Mouse (Mus musculus) right cerebral cortex, adult 18-20 months (tissue): ENCODE data around the gene Cnn3.

Source experiments
- DNase-seq: peaks from one replicate; pipeline ENCODE4 v3.0.0; 2022; ENCODE audit warnings: mixed read lengths

The Cnn3 gene

DNA sequence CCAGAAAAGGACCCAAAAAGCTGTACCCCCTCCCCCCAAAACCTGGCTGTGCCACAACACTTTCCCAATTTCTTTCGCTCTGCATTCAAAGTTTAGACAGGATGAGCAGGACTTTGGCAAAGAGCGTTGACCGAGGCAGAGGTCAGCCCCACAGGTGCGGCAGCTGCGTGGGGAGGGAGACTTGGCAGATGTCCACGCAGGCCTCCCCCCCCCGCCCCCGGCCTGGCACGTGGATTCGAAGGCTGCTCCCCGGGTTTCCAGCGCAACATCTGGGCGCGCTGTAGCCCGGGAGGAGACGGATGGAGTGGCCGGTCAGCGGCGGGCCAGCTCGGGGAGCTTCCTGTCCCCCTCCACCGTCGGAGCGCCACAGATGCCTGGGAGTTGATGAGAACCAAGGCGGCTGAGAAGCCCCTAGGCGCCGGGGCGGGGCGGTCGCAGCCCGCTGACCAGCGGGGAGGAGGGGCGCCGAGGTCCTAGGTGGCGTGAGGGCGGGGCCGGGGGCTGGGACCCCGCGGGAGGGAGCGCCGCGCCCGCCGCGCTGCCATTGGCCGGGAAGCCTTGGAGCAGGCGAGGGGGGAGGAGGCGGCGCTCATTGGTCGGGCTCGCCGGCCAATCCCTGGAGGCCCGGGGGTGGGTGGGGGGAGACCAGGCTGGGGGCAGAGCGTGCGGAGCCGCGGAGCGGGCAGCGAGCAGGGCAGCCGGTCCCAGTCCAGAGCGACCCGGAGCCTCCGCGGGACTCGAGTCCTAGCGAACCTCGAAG lies at the start of gene Cnn3:
TSS of gene Cnn3 (plus strand) at position 637 of the 760 bp plus-strand sequence.
- peak; percentile 89 for DNase-seq

DNA sequence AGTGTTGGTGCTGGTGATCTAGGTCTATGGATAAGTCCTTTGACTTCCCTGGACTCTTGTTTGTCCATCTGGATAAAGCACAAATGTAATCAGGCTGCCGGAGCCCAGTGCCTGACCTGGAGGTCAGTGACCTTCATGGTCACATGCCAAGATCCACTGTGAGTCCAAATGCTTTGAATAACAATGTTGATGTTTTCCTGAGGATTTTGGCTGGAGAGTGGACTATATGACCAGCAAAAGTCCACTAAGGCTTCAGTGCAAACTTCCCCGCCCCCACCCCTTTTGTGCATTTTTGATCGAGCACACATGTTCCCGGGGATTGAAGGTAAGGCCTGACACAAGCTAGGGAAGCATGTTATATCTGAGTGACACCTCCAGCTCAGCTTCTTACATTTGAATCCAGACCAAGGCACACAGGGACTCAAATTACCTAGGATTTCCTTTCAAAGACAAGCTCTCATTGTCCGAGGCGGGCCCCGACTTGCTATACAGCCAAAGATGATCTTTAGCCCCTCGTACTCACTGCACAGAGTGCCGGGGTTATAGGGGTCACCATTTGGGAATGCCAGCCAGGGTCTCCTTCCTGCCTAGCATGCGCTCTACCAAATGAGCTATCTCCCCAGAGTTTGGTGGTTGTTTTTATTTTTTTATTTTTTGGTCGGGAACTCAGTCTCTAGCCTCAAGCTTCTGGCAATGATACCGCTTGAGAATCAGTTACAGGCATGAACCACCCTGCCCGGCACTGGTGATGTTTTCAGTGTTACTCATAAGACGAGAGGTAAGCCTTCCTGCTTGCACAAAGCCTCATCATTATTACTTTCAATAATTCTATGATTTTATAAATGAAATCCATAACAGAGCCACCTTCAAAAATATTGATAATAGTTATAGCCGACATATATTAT lies 47.3 kb upstream of the Cnn3 start:
- DNase-seq = no peak

DNA sequence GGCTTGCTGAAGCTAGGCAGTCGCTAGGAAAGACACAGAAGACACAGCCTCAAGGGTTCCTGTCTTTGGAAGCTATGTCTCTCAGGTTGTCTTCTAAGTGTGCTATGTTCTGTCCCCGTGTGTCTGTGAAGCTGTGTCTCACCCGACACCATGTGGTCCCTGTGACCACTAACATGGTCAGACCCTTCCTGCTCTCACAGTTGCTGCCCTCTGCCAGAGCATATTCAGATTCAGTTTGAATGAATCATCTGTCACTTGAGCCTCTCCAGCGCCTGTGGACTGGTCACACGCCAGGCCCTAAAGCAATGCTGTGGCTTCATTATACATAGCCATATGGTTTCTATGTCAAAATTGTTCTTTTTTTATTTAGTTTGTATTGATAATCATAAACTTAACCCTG lies 46.6 kb upstream of the Cnn3 start:
- no peak for DNase-seq

DNA sequence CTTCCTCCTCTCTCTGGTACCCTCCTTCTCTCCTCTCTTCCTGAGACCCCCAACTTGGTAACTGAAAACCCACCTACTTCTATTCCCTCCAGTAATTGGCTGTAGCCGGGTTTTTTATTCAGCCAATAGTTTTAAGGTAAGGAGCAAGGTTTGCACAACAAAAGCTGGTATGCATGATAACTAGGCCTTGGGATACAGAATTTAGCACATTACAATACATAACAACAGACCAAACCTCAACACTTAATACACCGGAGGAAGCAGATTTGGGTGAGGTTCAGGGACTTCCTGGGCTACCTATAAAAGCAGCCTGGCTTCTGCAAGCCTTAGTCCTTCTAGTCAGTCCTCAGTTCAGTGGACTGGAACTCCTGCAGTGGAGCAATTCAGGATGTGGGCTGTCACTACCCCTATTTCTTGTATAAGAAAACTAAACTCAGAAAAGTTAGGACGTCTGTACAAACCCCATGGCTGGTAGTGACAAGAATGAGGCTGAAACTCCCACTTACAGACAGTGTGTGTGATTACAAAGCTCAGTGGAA lies 38.8 kb upstream of the Cnn3 start:
- no peak for DNase-seq

DNA sequence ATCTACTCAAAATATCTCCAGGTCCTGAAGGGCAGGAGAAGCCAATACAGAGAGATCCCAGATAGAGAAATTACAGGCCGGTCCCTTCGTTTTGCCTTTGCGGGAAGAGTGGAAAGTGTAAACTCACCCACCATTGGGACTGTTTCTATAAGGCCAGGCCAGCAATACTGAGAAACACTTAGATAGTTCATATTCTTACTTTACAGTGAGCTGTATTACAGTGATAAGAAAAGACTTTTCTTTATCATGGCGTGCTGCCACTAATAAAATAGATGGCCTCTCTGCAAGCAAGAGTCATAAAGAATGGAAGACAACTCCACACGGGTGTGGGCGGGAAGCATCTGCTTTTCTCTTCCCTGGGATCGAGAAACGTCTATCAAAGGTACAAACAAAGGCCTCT lies 36.9 kb upstream of the Cnn3 start:
- DNase-seq = no peak

DNA sequence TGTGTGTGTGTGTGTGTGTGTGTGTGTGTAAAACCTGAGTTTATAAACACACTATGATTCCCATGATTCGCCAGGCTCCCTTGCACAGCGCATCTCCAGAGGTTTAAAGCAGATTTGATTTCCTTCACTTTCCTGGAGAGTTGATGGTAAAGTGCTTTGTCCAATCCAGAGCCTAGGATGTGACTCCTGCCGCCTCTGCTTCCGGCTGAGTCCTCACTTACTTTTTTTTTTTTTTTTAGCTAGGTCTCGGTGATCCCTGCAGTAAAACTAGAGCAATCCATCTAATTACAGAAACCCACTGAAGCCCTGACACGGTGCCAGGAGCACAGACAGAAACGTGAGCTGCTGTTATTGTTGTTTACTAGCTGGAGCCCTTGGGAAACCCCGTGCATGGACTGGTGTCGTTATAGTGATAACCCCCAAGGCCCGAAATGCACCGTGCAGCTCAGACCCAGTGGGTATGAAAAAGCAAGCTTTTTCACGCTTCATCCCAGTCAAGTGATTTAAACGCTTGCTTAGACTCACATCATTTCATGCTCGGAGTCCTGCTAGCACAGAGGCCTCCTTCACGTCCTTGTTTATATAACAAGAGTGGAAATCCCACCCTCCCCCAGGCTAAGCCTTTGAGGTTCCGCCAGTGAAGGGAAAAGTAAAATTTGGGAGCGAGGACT lies 36.3 kb upstream of the Cnn3 start:
- DNase-seq = peak; percentile 23

DNA sequence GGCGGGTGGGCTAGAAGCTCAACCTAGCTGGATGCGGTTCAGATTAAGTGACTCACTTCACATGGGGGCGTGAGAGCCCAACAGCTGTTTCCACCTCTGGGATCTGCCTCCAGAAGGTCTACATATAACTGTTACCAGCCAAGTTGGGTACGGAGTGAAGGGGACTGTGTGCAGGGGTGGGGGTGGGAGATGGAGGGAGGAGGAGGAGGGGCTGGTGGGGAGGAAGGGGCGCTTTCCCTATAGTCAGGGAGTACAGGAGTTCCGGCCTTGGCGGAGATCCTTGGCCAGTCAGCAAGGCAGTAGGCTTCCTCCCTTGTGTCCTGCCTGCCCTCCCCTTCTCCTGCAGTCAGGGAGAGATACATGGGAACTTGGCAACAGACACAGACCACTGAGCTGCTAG lies 35.6 kb upstream of the Cnn3 start:
- no peak for DNase-seq

DNA sequence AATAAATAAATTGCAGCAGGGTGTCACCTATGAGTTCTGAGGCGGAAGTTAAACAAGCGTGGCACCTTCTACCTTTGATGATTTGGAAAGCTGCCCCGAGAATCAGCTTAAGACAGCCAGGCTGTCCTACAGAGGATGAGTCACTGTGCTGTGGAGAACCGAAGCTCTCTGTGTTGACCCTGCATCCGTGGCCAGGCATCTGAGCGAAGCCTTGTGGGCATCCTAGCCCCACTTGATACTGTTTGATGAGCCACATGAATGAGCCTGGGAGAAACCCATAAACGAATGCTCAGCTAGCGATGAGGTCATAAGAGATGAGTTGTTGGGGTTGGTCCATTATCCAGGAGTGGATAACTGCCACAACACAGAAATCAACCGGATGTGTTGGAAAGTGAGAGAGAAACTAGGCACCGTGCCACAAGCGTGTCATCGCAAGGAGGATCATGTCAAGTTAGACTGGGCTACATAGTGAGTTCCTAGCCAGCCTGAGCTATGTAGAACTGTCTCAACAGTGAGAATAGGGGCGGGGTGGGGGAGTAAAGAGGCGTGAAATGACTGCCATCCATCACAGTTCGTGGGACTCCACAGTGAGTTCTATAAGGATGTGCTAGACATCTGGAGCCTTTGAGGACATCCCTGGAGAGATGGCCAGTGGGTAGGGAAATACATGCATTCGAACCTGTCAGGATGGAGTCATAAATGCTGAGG lies 30.6 kb upstream of the Cnn3 start:
- no peak for DNase-seq

DNA sequence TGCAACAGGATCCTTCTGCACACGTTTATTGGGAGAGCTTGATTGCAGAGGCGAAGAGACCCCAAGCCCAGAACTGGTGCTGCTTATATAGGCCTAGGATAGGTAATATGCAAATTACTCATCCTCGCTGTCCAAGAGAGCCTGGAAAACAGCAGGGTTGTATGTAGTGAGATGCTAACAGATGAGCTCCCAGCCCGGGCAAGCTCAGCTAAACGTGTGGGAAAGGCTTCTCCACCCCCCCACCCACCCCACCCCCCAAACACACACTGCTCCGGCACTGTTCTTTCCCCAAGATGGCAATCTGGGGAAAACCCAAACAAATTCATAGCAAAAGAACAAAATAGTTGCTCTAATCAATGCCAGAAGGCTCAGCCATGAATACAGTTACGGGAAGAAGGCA lies 29.7 kb upstream of the Cnn3 start:
- no peak for DNase-seq

DNA sequence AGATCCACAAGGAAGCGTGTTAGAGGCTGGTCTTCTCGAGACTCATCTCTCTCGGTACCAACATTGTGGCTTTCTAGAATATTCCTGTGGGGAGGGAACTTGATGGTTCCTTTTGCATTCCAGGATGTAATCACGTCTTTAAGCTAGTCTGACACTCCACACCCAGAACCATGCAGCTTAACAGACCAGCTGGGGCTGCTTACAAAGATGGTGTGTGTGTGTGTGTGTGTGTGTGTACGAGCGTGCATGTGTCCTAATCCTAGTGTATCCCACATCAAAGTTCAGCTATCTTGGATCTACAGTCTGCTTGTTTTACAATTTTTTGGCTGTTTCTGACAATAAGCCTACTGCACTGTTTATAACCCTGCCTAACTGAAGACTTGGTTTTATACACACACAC lies 29.3 kb upstream of the Cnn3 start:
- DNase-seq = no peak

DNA sequence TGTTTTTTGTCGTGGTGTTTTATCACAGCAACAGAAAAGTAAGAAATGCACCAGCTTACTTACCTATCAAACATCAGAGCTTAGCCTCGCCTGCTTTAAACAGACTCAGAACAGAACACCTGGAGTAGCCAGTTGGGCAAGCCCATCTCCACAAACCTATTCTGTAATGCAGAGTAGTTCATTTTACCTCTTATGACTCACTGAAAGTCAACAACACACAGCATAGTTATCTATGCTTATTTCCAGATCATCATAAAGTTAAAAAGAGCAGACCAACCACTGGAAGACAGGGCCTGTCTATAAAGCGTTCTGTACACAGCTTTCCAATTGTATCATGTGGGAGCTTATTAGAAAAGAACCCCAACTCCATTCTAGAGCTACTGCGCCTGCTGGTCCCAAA lies 24.9 kb upstream of the Cnn3 start:
- no peak for DNase-seq

DNA sequence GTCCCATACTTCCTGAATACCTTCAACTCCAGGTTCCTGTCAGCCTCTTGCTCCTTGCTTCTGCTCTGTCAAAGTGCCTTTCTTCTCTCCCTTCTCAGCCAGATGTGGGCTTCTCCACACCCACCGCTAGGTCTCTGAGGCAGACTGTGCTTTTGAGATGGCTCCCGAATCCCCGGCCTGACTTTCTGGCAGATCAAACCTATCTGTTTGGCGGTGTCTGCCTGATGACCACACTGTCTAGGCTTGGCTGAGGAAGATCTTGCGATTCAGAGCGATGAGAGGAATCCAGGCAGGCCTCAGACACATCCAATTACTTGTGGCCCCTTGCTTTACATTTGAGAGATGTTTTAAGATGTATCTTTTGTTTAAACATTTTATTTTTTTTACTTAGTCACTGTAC lies 24.2 kb upstream of the Cnn3 start:
- no peak for DNase-seq

DNA sequence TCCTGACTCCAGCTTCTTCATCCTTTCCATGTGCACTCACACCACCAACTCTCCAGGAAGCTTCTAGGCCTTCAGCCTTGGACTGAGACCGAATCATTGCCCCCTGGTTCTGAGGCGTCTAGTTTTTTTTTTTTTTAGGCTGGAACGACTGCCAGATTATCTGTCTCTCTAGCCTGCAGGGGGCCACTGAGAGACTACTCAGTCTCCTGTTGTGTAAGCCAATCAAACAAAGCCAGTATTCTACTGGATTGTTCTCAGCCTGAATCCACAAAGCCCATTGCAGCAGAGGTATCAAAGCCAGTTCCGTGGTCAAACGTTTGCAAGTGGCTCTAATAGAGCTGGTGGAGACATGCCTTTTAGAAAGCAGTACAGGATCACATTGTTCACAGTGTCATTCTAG lies 22.8 kb upstream of the Cnn3 start:
- DNase-seq = no peak

DNA sequence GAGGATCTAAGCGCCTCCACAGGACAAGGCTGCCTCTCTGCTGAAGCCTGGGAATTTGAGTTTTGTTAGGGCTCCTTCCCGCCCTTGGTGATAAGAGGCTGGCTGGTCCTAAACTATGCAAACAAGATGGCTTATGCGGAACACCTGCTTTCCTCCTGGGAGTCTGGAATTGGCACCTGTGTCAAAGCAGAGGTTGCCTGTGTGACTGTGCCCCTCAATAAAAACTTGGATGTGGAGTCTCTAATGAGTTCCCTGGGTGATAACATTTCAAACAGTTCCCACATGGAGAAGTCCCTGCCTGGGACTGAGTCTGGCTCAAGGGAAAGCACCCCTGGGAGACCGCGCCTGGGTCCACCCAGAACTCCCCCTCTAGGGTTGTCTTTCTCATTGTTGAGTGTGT lies 21.2 kb upstream of the Cnn3 start:
- DNase-seq = no peak

DNA sequence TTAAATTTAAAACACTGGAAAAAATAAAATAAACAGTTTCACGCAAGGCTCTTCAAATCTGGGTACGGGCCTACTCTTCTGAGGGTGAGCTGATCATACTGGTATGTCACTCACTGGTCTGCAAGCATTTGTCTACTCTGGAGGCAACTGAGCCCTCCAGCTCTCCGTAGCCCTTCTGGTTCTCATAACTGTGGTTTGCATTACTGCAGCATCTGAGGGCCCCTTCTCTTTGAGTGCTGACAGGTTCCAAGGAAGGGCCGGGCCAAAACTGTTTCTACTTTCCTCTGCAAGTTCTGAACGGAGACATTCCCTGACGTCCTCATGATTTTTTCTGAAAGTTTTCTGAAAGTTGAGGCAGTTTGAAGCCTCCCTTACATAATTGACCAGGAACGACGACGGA lies 18.9 kb upstream of the Cnn3 start:
- no peak for DNase-seq

DNA sequence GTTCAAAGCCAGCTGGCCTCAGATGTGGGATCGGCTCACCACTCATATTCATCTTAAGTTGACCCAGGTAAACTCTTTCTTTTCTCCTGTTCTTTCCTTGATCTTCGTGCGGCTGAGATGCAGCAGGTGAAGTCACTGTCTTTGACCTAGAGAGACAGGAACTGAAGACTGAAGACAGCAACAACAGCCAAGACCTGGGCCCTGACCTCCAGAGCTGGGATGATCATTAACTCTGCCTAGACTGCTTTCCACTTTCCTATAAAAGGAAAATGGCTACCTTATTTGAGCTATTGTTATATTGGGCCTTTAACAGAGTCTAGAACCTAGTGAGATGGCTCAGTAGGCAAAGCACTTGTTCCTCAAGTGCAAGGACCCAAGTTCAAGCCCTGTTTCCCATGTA lies 17.9 kb upstream of the Cnn3 start:
- no peak for DNase-seq

DNA sequence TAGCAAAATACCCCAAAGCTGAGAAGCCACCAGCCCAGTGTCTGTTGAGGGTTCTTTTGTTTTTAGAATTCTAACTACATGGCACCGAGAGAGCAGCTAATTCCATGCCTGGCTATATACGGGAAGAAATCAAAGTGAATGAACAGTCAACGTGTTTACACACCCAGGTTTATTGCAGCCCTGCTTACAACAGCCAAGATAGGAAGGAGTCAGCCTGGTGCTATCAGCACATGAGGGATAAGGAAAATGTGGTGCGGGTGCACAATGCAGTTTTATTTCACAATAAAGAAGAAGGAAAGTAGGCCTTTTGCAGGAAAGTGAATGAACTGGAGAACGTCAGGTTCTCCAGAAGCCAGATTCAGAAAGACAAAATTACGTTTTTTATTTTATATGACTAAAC lies 14.8 kb upstream of the Cnn3 start:
- no peak for DNase-seq

DNA sequence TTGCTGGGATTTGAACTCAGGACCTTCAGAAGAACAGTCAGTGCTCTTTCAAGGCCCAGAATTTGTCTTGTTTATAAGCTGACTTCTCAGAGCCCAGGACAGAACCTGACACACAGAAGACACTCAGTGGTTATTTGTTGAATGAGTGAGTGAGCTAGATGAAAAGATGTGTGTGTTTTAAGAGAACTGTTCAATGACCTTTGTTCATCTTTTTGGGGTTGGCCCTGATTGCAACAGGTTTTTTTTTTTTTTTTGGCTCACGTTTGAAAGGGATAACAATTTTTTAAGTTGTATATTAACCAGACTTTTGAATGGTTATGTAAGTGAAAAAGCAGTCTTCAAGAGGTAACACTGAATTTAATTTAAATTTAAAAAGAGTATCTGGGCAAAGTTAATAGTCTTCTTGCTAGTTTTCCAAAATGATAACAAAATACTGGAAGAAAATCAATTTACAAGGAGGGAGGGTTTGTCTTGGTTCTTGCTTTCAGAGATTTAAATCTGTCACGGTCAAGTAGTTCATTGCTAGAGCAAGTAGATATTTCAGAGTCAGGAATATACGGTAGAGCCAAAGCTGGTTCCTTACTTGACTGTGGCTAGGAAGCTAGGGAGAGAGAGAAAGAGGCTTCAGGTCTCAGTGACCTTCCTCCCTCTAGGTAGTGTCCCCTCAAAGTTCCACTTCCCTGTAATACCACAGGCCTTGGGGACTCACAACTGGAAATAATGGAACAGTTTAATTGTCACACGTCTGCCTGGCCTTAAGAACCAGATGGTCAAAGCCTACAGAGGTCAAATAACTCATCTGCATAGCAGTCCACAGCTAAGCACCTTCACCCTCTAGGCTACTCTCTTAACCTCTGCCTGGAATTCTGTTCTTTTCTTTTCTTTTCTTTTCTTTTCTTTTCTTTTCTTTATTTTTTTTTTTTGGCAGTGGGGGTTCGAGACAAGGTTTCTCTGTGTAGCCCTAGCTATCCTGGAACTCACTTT lies 9.8 kb upstream of the Cnn3 start:
- no peak for DNase-seq

DNA sequence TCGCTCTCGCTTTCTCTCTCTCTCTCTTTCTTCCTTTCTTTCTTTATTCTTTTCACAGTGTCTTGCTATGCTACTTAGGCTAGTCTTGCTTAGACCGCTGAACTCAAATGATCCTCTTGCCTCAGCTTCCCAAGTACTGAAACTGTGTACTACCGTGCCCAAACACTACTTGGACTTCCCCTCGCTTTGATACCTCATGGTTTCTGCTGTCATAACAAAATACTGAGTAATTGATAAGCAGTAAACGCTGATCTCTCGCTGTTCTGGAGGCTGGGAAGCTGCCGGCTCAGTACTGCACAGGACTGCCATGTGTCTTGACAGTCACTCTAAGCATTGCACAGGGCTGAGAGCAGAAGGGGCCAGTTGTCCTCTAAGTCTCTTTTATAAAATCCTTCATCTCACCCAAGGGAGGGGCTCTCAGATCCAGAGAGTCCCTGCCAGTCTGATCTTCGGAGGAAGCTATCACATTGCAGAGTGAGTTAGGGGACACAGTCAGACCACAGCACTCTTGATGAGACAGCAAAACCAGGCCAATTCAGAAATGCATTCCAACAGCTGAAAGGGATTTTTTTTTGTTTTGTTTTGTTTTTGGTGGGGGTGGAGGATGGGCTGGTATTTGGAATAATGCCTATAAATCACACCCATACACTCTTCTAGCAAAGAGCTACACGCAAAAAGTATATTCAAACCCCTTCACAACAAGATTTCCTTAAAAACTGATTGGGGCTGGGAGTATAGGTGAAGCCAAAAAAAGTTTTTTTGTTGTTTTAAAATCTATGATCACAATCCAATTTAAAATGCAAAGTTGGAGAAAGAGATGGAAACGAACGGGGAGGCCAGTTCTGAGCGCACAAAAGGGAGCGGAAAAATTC lies 8.7 kb upstream of the Cnn3 start:
- DNase-seq = no peak

DNA sequence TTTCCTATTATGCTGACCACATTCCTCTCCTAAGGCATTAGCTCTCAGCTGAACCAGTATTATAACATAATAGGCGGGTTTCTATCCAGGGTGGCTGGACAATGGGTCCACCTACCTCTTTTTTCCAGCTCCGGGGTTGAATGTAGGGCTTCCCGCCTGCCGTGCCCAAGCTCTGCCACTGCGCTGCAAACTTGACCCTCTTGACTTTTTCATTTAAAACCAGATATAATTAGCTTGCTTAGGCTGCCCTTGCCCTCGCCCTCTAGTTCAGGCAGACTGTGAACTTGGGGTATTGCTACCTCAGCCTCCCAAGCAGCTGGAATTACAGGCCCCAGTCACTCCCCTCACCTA lies 8.1 kb upstream of the Cnn3 start:
- no peak for DNase-seq
